Mouse (Mus musculus) activated CD4-positive, CD25-positive, alpha-beta regulatory T cell, adult 9 weeks (primary cell): ENCODE results near the gene Gm10490. TPM values are rescaled to one million over a fixed set of nuclear protein-coding genes. Genes with fewer than 3 reads are reported as not detected.

Experiments used
- polyA plus RNA-seq: library from polyadenylated mRNA; unstranded; fragments of 100-300 nt; shearing (Covaris generic); gene quantifications from one replicate; pipeline ENCODE4 v1.2.1, GENCODE M21; 2017

Gm10490 gene
- polyA plus RNA-seq = not detected

GRCm38 (mm10) chrX:7909242-7909641 lies at the start of gene Gm10490:
Gene Gm10490, plus strand, starts transcription at chrX:7909542.

GRCm38 (mm10) chrX:7878007-7878419 lies 31.3 kb upstream of the Gm10490 start, which contains the start of gene Pim2:
Gene Pim2, plus strand, starts transcription at chrX:7878262.

GRCm38 (mm10) chrX:7883841-7884567 lies 25.3 kb upstream of the Gm10490 start, which contains the start of gene Slc35a2:
Gene Slc35a2, plus strand, starts transcription at chrX:7884028.

GRCm38 (mm10) chrX:7898880-7899874 lies 10.2 kb upstream of the Gm10490 start, which contains the start of the genes Pqbp1 and Timm17b:
Gene Pqbp1, minus strand, starts transcription at chrX:7899269.
Gene Timm17b, plus strand, starts transcription at chrX:7899357.

GRCm38 (mm10) chrX:7907735-7908134 lies 1.6 kb upstream of the Gm10490 start, which contains the start of gene Gm10491:
Gene Gm10491, minus strand, starts transcription at chrX:7907835.

GRCm38 (mm10) chrX:7919601-7920383 lies 10.4 kb downstream of the Gm10490 start, which contains the start of gene Pcsk1n:
Gene Pcsk1n, plus strand, starts transcription at chrX:7919822.

GRCm38 (mm10) chrX:7928270-7928790 lies 19.0 kb downstream of the Gm10490 start, which contains the start of gene Eras:
Gene Eras, minus strand, starts transcription at chrX:7928607.

GRCm38 (mm10) chrX:7947108-7947899 lies 38.0 kb downstream of the Gm10490 start, which contains the start of gene Hdac6:
Gene Hdac6, minus strand, starts transcription at chrX:7947889.

Other genes with a start within 250 kb of the Gm10490 start
- 130 TPM for gene Plp2, start 238.2 kb upstream of the Gm10490 start, polyA plus RNA-seq
- gene Magix, start 228.3 kb upstream of the Gm10490 start, polyA plus RNA-seq = not detected
- 69.0 TPM for gene Gpkow, start 212.4 kb upstream of the Gm10490 start, polyA plus RNA-seq
- 85.0 TPM for gene Wdr45, start 195.2 kb upstream of the Gm10490 start, polyA plus RNA-seq
- gene Gm45208, start 187.3 kb upstream of the Gm10490 start, polyA plus RNA-seq = not detected
- gene Praf2, start 181.1 kb upstream of the Gm10490 start, polyA plus RNA-seq = 35.0 TPM
- 0.70 TPM for gene Ccdc120, start 158.6 kb upstream of the Gm10490 start, polyA plus RNA-seq
- 47.9 TPM for gene Tfe3, start 147.0 kb upstream of the Gm10490 start, polyA plus RNA-seq
- gene Gripap1, start 119.8 kb upstream of the Gm10490 start, polyA plus RNA-seq = 112 TPM
- 1.1 TPM for gene Kcnd1, start 87.3 kb upstream of the Gm10490 start, polyA plus RNA-seq
- 16.6 TPM for gene Otud5, start 68.2 kb upstream of the Gm10490 start, polyA plus RNA-seq
- gene Pim2, start 31.3 kb upstream of the Gm10490 start, polyA plus RNA-seq = 75.3 TPM
- 41.7 TPM for gene Slc35a2, start 25.5 kb upstream of the Gm10490 start, polyA plus RNA-seq
- gene Pqbp1, start 10.3 kb upstream of the Gm10490 start, polyA plus RNA-seq = 155 TPM
- gene Timm17b, start 10.2 kb upstream of the Gm10490 start, polyA plus RNA-seq = 154 TPM
- gene Gm10491, start 1.7 kb upstream of the Gm10490 start, polyA plus RNA-seq = not detected
- gene Pcsk1n, start 10.3 kb downstream of the Gm10490 start, polyA plus RNA-seq = not detected
- gene Eras, start 19.1 kb downstream of the Gm10490 start, polyA plus RNA-seq = not detected
- 21.6 TPM for gene Hdac6, start 38.3 kb downstream of the Gm10490 start, polyA plus RNA-seq
- 41.6 TPM for gene Gata1, start 68.5 kb downstream of the Gm10490 start, polyA plus RNA-seq
- gene Glod5, start 109.0 kb downstream of the Gm10490 start, polyA plus RNA-seq = not detected
- 27.3 TPM for gene Suv39h1, start 165.2 kb downstream of the Gm10490 start, polyA plus RNA-seq
- gene Was, start 181.0 kb downstream of the Gm10490 start, polyA plus RNA-seq = 92.8 TPM
- 33.2 TPM for gene Wdr13, start 223.3 kb downstream of the Gm10490 start, polyA plus RNA-seq
- 443 TPM for gene Rbm3, start 236.3 kb downstream of the Gm10490 start, polyA plus RNA-seq